Mouse (Mus musculus): ENCODE measurements around the gene Ift46.

Ift46 gene

GRCm38 (mm10) chr9:44767101-44768028, at the start of gene Ift46, which contains the start of gene Arcn1:
TSS of gene Ift46 (plus strand) at chr9:44767908.
TSS of gene Arcn1 (minus strand) at chr9:44767845.
- peak; percentile 93 for ATAC-seq (ENCODE audit: low TSS enrichment)

GRCm38 (mm10) chr9:44718937-44719631, 48.6 kb upstream of the Ift46 start:
- ATAC-seq (ENCODE audit: low TSS enrichment), result no peak

- ATAC-seq (ENCODE audit: low TSS enrichment), result no peak
Measured at GRCm38 (mm10) chr9:44719632-44720357, 47.9 kb upstream of the Ift46 start.

- no peak for ATAC-seq (ENCODE audit: low TSS enrichment)
Measured at GRCm38 (mm10) chr9:44720358-44721153, 47.2 kb upstream of the Ift46 start.

GRCm38 (mm10) chr9:44721154-44721876, 46.4 kb upstream of the Ift46 start:
- peak; percentile 65 for ATAC-seq (ENCODE audit: low TSS enrichment)

- no peak for ATAC-seq (ENCODE audit: low TSS enrichment)
Measured at GRCm38 (mm10) chr9:44721877-44722186, 45.9 kb upstream of the Ift46 start.

GRCm38 (mm10) chr9:44722575-44722974, 45.1 kb upstream of the Ift46 start:
- no peak for ATAC-seq (ENCODE audit: low TSS enrichment)

- no peak for ATAC-seq (ENCODE audit: low TSS enrichment)
Measured at GRCm38 (mm10) chr9:44723008-44723407, 44.7 kb upstream of the Ift46 start.

GRCm38 (mm10) chr9:44723521-44724041, 44.1 kb upstream of the Ift46 start:
- no peak for ATAC-seq (ENCODE audit: low TSS enrichment)

- 0 out of 2 replicates have a peak, but pooled peaks have one; percentile 25 for ATAC-seq (ENCODE audit: low TSS enrichment)
Measured at GRCm38 (mm10) chr9:44724223-44724622, 43.5 kb upstream of the Ift46 start.

GRCm38 (mm10) chr9:44724665-44725064, 43.0 kb upstream of the Ift46 start:
- ATAC-seq (ENCODE audit: low TSS enrichment), result no peak

- no peak for ATAC-seq (ENCODE audit: low TSS enrichment)
Measured at GRCm38 (mm10) chr9:44726431-44727146, 41.1 kb upstream of the Ift46 start.

GRCm38 (mm10) chr9:44727441-44727840, 40.3 kb upstream of the Ift46 start:
- no peak for ATAC-seq (ENCODE audit: low TSS enrichment)

- ATAC-seq (ENCODE audit: low TSS enrichment), result no peak
Measured at GRCm38 (mm10) chr9:44732130-44732549, 35.6 kb upstream of the Ift46 start.

- no peak for ATAC-seq (ENCODE audit: low TSS enrichment)
Measured at GRCm38 (mm10) chr9:44732921-44733530, 34.7 kb upstream of the Ift46 start.

GRCm38 (mm10) chr9:44733671-44734523, 33.8 kb upstream of the Ift46 start:
- peak; percentile 39; the same call in 1 of the 2 replicates for ATAC-seq (ENCODE audit: low TSS enrichment)

GRCm38 (mm10) chr9:44734524-44735494, 32.9 kb upstream of the Ift46 start, which contains the start of gene Phldb1:
TSS of gene Phldb1 (minus strand) at chr9:44735198.
- peak; percentile 16; the same call in 1 of the 2 replicates for ATAC-seq (ENCODE audit: low TSS enrichment)

Data from frontal cortex, adult (tissue).